Mouse (Mus musculus): ENCODE measurements around the gene Fam81b.
"Not testable (repeated sequence)": the region's sequence is repeated elsewhere in the genome, so short reads cannot be mapped to it uniquely, and the experiment has no call there.

GRCm38 (mm10) chr13:76345941-76346340 lies 41.1 kb upstream of the Fam81b start:
- not testable (repeated sequence) for TF ChIP-seq EP300 (IDR thresholded peaks at IDR 0.05; ENCODE audit: insufficient read depth, low read depth, low read length); CTCF (IDR thresholded peaks at IDR 0.05; ENCODE audit: low read depth, low read length)

Measured in ES-Bruce4 (cell line).